Mouse (Mus musculus) cerebellum, adult 9-11 months (tissue): ENCODE results near the gene Alg14.

Source experiments
- DNase-seq: peaks from one replicate; pipeline ENCODE4 v3.0.0; 2022

Alg14 gene

DNA sequence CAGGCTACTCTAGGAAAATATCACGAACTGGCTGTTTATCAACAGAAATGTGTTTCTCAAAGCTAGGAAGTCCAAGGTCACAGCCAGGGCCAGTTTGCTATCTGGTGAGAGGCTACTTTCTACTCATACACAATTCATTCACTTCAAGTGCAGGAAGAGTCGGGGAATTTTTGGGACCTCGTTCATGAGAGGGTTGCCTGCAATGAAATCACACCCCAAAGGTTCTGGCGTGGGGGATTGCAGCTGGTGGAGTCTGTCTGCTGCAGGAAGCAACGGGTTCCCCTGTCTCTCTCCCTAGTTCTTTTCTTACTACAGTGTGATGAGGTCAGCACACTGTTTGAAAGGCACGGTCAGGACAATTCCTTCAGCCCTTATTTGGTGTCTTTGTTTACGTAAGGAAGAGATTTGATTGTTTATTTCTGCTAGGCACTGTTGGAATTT, 48.8 kb downstream of the Alg14 start:
- no peak for DNase-seq

DNA sequence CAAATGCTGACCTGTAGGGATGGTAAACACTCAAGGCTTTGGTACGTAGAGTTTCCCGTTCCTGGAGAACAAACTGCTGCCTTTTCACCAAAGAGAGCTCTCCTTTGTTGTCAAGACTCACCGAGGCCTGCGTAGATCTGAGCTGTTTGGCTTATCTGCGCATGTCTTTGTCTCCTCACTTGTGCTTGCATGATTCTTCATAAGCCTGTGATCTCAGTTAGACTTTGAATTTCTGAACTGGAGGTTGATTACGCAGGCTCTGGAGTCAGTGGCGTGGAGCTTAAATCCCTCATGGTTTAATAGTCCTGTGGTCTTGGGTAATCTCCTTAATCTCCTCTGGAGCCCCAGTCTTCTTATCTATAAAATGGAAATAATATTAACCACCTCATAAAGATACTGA, 51.7 kb downstream of the Alg14 start:
- DNase-seq, result no peak

DNA sequence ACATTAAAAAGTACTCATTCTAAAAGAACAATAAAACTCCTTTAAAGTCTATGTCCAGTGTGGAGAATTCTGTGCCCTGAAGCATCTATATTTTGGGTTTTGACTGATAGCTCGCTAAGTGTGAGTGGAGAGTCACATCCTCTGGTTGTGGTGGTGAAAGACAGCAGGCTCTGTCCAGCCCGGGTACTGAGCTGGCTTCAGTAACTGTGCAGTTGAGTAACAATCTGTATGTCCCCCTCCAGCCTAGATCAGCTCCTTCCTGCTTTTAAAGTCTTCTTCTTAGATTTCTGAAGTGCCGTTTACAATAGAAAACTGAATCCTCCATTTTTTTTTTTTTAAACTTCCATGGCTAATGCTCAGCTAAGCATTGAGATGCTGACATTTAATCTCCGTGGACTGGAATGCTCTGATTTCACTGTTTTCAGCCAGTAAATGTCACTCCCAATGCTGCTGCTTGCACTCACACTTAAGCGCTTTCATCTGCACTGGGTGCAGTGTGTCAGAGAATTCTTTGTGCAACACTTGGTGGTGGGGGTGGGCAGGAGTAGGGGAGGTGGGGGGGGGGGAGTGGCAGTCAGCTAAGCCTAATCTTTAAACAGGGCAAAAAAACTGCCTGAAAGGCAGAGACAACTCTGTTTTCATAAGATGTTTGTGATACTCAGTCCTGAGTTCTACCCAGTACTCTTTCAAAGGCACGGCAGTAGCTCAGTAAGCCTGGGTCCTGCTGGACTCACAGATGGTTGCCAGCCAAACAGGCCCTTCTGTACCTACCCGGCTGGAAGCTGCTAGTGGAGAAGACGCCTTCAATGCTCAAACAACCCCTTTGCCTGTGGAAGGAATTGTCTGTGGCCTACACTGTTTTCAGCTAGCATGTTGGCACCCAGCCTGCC, 52.7 kb downstream of the Alg14 start:
- no peak for DNase-seq

DNA sequence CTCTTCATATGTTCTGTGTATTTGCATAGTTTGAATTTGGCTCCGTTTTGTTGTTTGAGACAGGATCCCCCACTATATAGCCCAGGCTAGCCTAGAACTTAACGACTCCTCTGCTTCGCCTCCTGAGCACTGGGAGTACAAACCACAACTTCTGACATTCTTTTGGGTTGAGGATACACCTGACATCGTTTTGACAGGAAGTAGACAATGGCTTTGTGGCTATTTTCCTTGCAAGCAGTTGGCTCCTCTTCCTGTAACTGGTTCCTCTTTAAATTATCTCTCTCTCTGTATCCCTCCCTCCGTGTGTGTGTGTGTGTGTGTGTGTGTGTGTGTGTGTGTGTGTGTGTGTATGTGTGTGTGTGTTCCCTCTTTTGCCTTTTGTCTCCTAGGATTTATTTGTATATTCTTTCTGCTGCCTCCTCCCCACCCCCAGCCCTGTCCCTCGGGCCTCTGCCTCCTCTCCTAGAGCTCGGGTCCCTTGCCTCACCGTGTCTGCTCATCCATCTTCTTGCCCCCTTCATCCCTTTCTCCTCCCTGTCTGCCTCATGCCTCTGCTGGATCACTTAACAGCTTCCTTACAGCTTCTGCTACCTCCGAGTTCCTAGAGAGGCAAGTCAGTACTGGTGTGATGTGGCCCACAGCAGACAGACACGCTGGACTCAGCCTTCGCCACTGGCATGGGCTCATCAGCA, 53.5 kb downstream of the Alg14 start:
- DNase-seq, result no peak

DNA sequence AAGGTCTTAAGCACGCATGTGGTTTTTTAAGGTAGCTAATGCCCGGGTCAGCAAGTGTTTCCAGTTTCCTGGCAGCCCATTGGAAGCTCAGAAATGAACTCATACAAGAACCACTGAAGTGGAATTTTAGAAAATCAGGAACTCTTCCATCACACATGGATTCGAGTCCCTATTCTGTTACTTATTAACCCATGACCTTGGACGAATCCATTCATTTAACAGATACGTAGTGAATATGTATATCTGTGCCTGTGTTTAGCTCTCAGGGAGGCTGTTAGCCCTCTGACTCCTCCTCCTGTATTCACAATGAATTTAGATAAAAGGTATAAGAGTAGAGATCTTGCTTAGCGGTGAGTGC, 54.0 kb downstream of the Alg14 start:
- DNase-seq, result no peak

DNA sequence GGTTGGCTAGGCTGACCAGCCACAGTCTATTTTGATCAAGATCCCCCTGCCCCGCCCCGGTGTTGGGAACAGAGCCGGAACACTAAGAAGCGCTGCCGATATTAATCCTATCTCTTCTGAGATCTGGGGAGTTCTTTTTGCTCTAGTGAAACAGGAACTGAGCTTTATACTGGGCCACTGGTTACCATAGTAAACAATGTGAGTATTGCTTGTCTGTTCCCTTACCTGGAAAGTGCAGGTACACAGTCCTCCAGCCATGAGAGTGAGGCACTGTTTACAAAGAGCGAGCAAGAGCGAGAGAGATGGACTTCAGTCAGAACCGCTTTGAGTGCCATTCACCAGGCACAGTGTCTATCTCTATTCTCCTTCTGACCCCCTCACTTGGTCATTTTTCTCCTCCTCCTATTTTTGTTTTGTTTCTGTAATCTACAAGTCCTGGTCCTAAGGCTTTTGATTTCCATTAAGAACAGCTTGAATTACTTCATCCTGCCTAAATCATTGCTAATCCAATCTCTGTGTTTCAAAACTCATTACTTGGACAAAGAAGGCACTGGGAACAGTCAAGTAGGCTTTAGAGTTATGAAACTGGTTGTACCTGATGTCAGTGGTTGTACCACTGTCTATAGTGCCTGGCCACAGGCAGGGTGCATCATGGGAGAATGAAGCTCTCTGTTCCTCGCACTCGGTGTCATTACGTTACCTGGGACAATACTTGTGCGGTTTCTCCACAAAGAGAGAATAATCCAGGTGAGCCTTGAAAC, 55.1 kb downstream of the Alg14 start:
- no peak for DNase-seq

DNA sequence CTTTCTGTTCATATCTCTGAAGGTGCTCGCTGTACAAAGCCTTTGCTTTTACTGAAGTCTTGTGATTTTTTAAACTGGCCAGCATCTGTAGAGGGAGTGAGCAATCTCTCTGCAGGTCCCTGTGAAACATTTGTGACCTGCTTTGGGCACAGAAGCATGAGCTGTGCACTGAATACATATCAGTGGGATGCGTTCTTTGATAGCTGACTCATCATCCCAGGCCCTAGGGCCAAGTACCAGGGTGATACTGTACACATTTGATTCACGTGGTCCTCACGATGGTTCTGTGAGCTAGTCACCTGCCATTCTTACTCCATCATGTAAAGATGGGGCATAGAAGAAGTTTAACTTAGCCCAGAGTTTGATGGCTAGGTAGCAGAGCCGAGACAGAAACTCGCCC, 57.2 kb downstream of the Alg14 start:
- no peak for DNase-seq

DNA sequence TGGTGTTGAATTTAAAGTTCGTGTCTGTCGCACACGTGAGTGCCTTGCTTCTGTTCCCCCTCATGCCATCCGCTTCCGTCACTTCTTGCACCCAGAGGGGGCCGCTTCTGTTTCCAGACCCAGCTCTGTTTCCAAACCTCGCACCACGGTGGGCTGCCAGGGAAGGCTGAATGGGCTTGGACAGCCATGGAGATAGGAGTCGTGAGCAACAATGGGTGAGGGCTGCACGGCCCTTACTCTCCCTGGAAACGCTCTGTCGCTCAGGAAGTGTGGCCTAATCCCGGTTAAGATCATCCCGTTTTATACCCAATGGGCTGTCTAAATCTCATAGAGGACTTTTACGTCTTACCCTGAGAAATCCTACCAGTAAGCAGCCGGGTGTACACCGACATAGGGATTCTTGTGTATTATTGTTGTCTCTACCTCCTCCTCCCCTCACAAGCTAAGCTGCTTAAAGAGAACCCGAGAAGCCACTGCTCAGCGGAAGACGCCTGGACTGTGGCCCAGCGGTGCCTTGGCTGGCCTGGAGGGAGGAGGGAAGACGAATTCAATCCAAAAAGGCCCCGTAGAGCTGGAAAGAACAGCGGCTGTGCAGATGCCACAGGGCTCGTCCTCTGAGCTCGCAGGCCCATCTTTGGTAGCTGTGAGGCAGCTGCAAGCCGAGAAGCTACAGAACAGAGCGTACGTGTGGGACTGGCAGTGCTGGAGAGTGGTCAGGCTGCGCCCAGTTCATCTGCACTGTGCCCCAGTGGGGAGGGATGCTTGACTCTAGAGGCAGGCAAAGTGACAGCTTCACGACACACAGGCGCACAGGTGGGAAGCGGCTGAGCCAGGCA, 58.0 kb downstream of the Alg14 start:
- peak; percentile 17 for DNase-seq

DNA sequence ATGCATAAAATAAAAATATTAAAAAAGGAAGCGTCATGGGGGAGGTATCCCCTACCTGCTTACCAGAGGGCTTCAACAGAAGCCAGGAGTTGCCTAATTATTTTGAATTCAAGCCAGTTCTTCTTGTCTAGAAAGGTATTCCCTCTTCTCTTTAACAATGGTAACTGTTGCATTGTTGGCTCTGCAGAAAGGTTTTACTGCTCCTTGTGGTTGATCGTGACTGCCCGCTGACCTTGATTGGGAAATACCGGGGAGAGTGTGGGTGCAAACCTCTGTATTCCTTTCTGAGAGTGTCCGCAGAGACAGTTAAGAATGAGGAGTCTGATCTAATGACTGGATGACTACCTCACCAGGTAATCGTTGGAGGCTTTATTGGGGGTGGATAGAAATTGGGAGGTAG, 59.7 kb downstream of the Alg14 start:
- no peak for DNase-seq

DNA sequence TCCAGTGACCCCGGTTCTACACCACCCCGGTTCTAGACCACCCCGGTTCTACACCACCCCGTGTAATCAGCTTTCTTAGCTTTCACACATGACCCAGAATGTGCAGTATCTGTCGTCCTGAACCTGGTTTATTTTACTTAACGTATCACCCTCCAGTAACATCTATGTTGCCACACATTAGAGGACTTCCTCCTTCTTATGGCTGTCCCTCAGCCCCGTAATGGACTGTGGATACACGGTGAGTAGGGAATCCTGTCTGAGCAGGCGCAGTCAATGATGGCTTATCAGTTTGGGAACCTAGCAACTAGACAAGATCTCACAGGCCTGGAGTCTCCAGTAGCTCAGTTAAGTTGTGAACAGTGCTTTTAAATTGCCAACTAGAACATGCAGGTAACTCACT, 62.7 kb downstream of the Alg14 start:
- no peak for DNase-seq

DNA sequence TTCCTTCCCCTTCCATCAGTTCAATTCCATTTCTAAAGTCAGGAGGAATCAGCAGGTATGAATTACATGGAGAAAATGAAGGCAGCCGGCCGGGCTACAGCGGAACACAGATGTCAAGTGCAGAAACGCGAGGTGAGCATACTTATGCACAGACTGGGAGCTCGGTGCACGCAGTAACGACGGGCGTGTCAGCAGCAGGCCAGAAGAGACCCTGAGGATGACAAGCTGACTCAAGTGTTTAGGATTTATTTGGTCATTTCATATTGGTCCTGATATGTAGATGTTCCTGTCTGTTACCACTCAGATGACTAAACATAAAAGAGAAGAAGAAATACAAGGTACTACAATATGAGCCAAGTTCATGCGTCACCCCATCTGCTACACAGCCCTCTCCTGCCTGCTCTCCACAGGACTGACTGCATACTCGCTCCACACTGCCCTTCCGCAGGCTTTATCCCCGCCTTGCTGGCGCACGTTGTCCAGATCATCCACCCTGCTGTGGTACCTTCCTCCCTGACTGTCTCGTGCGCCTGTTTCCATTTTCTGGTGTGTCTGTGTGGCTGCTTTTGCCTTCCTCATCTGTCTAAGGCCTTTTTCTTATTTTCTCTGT, 63.4 kb downstream of the Alg14 start:
- peak; percentile 78 for DNase-seq

DNA sequence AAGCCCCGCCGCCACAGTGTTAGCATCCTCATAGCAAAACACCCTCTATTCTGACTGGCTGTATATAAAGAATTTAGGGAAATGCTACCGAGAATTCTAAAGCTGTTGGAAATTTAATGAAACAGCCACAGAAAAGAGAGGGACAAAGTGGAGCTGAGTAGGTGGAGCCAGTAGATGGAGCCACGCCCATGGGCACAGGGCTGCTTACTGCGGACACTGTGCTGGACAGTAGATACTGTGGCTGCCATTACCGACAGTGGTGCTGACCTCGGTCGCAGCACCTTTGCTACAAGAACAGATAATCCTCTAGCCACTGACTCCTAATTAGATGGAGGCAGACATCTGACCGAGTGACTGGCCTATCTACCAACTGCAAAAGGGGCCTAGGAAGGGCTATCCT, 64.0 kb downstream of the Alg14 start:
- no peak for DNase-seq

DNA sequence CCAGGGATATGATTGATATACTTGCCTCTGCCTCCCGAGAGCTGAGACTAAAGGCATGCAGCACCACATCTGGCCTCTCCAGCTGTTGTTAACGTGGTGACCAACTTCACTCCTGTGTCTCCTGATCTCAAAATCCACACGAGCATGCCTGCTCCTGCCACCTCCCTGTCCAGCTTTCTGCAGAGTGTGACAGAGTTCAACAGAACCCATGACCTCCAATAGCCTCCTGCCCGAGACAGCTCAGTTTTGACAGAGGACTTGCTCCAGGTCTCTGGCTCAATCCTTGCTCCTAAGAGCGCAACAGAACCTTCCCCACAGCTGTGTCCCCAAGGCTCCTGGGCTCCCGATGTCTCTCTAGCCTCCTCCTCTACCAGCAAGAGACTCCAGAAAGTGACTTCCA, 64.5 kb downstream of the Alg14 start:
- DNase-seq, result no peak

DNA sequence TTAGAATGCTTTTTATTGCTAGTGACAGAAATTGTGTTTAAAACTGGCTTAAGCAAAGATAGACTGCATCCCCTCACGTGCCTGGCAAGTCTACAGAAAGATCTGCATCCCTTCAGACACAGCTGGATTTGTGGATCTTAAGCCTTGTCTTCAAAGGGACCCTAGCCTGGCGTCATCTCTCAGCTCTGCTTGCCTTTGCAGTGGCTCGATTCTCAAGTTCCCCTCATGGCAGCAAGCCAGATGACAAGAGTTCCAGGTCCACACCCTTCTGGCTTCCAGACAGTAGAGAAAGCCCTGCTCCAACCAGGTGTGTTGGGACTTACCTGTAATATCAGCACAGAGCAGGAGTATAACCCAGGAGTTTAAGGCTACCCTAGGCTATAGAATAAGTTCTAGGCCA, 65.5 kb downstream of the Alg14 start:
- DNase-seq, result no peak

DNA sequence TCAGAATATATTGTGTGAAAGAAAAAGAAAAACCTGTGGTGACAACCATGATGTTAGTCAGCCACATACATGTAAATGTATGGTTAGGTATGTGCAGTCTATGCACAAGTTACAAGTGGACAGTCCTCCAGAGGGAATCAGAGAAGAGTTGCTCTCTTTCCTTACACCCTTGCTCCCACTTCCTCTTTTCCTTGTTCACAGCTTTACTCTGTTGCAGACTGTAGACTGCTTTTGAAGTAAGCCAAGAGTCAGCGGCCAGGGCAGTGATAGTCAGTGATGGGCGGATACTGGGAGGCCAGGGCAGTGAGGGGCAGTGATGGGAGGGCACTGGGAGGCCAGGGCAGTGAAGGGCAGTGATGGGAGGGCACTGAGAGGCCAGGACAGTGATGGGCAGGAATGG, 66.7 kb downstream of the Alg14 start:
- no peak for DNase-seq

DNA sequence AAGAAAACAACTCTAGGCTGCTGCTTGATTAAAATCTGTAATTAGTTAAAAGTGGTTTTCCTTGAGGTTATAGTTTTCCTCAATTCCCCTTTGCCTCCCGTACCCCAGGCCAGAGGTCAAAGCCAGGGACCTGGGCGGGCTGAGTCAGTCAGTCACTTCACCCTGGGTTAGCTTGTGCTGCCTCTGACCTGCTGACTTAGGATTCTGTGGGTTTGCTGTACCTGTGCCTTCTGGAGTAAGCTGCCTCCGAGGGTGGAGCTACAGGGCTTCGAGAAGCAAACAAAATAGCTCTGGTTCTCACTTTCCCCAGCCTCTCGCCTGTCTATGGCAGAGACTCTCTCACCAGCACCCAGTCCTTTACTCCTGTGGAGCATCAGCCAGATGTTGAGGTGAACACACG, 67.3 kb downstream of the Alg14 start:
- no peak for DNase-seq

DNA sequence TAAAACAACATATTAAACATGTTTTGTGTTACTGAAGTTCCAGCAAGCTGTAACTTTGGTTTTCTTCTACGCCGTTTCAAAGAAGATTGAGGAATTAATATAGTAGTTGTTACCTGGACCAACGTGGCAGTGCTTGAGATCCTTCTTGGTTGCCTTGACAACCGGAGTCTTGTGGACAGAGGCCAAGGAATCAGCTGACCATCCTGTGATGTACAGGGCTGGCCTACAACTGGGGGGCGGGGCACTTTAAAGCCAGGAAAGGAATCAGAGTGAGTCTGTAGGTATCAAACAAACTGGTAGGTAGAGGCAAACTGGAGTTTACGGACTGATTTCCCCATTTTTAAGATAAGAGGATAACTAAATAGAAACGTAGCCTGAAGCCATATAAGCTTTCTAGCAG, 67.7 kb downstream of the Alg14 start:
- no peak for DNase-seq

DNA sequence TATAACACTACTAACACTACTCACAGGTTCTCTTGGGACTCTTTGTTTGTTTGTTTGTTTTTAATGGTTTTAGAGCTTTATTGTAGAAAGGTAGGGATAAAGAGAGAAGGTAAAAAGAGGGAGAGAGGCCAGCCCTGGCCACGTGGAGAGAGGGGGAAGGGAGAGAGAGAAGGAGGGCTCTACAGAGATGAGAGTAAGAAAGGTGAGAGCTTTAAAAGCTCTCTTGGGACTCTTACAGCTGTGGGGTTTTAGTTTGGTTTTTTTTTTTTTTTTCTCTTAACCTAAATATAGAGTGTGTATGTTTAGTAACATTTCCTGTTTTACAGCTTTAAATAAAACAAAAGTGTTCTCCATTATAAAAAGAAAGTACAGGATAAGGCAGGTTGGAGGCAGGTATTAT, 70.4 kb downstream of the Alg14 start:
- DNase-seq, result no peak

DNA sequence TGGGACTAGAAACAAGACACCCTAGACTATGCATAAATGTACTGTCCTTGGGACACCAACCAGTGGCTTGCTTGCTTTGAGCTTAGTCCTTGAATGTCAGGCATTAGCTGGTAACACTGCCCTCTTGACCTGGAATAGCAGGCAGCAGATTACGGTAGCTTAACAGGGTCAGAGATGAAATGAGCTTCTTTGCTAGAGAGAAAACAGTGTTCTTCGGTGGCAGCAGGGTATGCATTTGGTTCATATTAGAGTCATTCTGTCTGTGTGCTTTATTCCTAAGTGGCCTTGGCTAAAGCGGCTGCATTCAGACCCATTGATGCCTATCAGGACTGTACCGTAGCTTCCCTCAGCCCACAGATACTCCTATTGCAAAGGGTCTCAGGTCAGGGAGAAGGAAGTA, 72.8 kb downstream of the Alg14 start:
- no peak for DNase-seq

DNA sequence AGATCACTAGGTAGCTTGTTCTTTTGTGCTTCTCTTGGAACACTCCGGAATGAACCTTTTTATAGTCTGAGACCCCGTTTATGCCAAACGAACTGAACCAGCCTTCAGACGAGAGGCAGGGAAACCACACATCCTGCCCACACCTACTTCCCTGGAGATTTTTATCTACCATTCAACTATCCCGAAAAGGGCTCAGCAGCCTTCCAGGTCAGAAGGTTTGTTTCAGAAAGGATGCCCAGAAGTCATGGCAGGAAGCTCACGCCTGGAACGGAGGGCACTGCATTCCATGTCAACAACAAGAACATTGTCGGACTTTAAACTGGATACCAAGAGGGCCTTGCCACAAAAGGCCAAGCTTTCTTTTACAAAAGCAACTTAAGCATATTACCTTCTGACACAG, 73.6 kb downstream of the Alg14 start:
- DNase-seq, result no peak

DNA sequence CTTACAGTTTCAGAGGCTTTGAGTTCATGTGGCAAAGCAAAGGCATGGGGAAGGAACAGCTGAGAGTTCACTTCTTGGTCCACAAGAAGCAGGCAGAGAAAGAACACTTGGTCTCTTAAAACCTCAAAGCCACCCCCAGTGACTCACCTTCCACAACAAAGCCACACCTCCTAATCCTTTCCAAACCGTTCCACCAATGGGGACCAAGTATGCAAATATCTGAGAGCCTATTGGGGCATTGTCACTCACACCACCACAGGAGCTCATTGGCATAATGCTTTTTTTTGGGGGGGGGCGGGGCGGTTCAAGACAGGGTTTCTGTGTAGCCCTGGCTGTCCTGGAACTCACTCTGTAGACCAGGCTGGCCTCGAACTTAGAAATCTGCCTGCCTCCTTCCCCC, 77.0 kb downstream of the Alg14 start:
- DNase-seq, result no peak

DNA sequence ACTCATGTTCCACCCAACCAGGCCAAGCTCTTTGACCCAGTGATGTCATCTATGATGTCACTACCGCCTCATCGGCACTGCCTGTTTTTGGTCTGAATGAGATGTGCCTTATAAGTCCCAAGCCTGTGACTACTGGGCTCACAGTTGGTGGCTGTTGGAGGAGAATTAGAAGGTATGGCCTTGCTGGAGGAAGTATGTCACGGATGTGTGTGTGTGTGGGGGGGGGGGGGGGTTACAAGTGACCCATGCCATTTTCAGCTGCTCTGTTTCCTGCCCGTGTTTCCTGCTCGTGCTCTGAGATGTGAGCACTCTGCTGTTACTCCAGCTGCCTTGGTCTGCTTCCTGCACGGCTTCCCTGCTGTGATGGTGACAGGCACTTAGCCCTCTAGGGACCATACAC, 77.9 kb downstream of the Alg14 start:
- no peak for DNase-seq

DNA sequence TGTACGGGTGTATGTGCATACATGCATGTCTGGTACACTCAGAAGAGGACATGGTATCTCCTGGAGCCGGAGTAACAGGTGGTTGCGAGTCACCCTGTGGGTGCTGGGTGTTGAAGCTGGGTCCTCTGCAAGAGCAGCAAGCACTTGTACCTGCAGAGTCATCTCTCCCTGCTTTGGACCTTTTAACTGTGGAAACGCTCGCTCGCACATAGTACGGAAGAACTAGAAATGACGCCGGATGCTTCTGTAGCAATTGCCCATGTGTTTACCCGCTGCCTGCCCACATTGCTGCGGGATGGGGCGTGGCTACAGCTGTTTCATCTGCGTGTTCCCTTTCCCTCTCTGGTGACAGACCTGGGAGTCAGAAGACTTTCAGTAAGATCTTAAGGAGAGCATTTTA, 78.7 kb downstream of the Alg14 start:
- no peak for DNase-seq
